Mouse (Mus musculus) ovary, postnatal 14 days (tissue): ENCODE data around the gene Dnaaf2.
"Not testable (repeated sequence)": the region's sequence is repeated elsewhere in the genome, so short reads cannot be mapped to it uniquely, and the experiment has no call there.

Experiments
- DNase-seq: peaks from one replicate; pipeline ENCODE4 v3.0.0; 2022; ENCODE audit warnings: low spot score

The Dnaaf2 gene

DNA sequence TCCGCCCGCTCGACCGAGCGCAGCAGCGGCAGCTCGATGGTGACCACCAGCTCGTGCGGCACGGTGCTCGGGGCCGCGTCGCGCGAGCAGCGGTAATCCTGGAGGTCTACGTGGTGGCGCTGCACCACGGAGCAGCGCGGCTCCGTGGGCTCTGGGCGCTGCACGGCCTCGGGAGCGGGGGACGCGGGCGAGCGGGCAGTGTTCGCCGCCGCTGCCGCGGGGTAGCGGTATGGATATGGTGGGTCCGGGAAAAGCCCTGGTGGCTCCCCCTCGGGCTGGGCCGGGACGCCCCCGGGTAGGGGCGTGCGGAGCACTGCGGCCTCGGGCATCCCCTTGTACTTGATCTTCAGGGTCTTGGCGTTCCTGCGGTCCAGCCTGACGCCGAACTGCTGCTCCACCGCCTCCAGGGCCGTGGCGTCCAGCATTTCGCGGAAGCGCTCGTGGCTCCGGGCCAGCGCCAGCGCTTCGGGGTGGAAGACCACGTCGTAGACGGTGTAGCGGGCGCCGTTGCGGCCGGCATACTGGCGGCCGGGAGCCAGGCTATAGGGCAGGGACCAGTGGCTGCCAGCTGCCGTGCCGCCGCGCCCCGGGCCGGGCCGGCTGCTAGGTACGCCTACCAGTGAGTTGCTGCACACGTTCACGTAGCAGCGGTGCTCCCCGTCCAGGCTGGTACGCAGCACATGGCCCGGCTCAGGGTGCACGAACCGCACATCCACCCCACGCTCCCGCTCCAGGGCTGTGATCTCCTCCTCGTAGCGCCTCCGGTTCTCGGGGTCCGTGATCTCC lies 658 bp downstream of the Dnaaf2 start:
- DNase-seq = peak; percentile 46

DNA sequence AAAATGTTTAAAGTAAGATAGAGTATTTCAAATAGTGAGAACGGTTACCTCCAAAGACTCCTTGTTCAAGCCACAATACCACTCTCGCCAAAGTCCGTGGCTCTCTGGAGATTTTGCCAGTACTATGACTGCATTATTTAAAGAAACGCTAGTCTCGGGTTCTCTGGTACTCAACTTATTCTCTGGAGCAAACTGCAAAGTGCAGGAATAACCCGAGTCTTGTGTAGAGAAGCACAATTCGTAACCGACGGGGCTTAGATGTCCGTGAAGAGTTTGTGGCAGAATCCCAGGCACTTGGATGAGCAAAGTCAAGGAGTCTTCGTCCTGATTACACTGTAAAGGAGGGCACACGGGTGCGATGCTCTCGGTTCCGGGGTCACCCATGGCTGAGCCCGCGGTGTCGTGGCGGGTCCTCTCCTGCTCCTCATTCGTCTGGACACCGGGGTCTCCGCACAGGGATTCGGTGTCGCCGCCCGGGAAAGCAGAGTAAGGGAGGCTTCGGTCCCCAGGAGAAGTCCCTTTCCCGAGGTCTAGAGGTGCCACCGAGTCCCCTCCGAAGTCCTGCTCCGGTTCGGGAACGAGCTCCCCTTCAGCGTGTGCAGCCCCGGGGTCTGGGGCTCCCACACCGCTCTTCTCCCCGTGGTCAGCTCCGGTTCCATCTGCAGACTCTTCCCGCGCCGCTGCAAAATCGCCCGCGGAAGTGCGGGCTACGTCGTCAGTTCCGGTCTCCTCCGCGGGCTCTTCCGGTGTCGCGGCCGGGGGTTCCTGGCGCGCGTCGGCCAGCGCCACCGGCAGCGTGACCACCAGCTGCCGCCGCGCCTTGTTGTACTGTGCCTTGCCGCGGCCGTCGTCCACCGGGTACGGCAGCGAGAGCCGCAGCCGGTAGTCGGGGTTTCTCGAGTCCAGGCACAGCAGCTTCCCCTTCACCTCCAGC lies 1.5 kb downstream of the Dnaaf2 start, which contains the start of gene Gm49383:
Gene Gm49383, minus strand, starts transcription at position 661 of the 934 bp plus-strand sequence.
- DNase-seq = peak; percentile 37

DNA sequence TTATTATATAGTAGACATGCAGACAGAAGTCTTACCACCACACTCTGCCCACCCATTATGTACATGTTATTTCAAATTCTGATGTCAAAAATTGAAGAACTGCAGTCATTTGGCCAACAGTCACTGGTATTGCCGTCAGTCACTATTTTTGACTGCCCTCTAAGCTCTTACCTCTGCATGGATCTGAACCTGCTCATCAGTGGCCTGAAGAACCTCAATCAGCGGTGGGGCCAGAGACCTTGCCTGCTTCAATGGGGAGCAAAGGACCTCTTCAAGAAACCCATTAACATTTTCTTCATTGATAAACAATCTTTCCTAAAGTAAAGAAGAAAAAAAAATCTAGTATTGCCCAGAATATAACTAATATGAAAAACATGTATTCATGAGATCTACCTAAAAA lies 5.6 kb downstream of the Dnaaf2 start:
- DNase-seq = no peak

DNA sequence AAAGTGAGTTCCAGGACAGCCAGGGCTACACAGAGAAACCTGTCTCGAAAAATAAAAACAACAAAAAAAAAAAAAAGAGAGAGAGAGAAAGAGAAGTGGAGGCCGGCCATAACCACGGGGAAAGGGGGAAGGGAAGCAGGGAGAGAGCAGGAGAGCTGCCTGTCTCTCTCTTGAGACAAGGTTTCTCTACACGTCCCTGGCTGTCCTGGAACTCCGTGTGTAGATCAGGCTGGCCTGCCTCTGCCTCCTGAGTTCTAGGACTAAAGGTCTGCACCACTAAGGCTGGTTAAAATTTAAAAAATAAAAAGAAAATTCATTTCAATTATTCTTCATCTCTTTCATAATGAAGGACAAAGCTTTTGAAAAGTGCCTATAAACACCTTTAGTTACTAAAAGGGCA lies 6.8 kb downstream of the Dnaaf2 start:
- DNase-seq = no peak

DNA sequence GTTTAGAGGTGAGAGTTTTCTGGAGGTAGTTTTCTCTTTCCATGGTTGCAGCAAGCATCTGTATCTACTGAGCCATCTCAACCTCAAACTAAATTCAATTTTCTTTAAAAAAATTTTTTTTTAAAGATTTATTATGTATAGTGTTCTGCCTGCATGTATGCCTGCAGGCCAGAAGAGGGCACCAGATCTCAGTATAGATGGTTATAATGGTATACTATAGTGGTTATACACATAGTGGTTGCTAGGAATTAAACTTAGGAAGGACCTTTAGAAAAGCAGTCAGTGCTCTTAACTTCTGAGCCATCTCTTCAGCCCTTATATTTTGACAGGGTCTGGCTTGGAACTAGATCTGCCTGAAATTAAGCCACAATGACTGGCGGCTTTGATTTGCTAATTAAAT lies 7.7 kb downstream of the Dnaaf2 start:
- no peak for DNase-seq

GRCm38 (mm10) chr12:69190074-69190473 lies 8.2 kb downstream of the Dnaaf2 start:
- DNase-seq = no peak

DNA sequence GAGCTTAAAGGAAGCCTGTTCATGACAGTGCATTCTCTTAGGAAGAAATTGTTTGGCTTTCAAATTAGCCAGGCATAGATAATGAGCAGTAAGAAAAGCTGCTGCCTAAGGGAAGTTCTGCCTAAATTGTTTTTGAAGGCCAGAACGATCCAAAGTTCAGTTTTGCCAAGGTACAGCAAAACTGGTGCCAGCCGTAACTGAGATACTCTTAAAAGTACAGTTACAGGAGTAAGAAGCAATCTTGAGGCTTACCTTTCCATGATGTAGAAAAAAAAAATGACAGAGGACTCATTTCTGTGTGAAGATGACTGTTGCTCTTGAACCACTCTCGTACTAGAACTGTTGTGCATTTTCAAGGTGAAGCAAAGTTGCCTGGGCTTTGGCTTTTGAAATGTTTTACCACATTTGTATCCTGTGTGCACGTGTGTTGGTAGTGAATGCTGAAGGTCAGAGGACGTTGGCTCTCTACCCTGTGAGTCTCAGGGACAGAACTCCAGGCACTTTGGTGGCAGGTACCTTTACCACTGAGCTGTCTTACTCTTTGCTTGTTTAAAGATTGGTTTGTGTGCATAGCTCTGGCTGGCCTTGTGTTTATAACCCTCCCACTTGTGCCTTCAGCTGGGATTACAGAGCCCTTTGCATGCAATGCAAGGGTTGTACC lies 11.3 kb downstream of the Dnaaf2 start:
- no peak for DNase-seq

- no peak for DNase-seq
Observed at GRCm38 (mm10) chr12:69185371-69185770, 12.9 kb downstream of the Dnaaf2 start.

DNA sequence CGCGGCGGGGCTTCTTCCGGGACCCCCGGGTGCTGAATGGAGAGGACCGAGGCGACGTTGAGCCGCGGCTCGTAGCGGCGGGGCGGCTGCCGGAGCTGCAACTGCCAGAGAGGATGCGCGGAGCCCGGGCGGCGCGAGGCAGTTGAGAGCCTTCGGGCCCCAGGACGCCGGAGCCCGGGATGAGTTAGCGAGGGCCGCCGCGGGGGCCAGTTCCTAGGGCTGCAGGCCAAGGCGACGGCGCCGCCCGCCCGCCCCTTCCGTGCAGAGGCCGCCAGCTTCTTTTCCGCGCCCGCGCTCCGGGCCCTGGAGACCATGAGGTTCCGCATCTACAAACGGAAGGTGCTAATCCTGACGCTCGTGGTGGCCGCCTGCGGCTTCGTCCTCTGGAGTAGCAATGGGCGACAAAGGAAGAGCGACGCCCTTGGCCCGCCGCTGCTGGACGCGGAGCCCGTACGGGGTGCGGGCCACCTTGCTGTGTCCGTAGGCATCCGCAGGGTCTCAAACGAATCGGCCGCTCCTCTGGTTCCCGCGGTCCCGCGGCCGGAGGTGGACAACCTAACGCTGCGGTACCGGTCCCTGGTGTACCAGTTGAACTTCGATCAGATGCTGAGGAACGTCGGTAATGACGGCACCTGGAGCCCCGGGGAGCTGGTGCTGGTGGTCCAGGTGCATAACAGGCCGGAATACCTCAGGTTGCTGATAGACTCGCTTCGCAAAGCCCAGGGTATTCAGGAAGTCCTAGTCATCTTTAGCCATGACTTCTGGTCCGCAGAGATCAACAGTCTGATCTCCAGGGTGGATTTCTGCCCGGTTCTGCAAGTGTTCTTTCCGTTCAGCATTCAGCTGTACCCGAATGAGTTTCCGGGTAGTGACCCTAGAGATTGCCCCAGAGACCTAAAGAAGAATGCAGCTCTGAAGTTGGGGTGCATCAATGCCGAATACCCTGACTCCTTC lies 13.6 kb downstream of the Dnaaf2 start:
- peak; percentile 32 for DNase-seq

DNA sequence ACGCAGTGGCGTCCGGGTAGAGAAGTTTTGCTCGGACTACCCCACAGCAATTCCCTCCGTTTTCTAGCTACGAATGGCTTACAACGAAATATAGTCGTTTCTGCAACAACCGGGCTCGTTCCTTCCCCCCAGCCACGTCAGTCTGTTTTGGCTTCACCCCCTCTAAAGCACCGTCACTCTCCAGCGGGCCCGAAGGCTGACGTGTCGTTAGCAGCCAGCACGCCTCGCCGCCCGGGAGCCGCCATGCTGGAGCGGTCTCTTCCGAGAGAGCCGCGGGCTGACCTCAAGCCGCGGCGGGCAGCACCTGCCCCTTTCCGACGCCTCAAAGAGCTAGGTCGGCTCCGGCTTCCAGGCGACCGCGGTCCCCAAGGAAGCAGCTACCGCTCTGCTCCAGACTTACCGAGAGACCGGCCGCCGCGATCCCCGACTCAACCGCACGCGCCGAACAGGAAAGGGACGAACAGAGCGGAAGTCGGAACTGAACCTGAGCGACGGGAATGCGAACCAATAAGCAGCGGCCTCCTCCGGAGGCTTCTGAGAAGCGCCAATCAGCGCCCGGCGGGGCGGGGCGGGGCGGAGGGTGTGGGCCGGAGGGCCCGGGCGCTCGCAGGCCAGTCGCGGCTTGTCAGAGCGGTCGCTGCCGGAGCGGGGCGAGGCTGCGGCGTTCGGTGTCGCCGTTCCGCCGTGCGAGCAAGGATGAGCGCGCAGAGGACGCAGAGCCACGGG lies 14.5 kb downstream of the Dnaaf2 start, which contains the start of the genes Rpl36al and Mgat2:
Gene Rpl36al, minus strand, starts transcription at position 501 of the 726 bp plus-strand sequence.
Gene Mgat2, plus strand, starts transcription at position 575 of the 726 bp plus-strand sequence.
- DNase-seq = peak; percentile 98

DNA sequence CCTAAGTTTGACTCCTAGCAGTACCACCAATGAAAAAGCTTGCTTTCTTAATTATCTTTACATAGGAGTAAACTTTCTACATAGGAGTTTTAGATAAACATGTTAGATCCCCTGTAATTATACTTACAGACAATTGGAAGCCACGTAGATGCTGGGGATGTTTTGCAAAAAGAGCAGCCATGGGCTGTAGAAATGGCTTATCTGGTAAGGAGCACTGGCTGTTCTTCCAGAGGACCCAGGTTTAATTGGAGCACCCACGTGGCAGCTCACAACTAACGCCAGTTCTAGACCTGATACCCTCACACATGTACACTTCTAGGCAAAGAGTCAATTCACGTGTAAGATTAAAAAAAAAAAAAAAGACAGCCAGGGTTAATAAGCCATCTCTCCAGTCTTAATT lies 16.4 kb downstream of the Dnaaf2 start:
- no peak for DNase-seq

DNA sequence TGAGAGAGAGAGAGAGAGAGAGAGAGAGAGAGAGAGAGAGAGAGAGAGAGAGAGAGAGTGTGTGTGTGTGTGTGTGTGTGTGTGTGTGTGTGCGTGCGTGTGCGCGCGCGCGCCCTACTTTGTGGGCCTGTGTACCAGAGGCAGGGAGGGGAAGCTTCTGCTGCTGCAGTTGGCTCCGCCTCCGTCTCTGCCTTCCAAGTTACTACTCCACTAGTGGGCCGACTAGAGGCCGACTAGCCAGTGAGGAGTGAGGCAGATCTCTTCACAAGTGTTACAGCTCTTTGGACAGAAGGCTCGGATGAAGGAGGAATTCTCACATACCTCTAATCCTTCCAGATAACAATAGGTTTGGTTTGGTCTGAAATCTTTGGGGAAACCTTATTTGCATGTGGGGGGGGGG lies 18.9 kb downstream of the Dnaaf2 start:
- DNase-seq = no peak

- no peak for DNase-seq
Observed at GRCm38 (mm10) chr12:69177526-69177925, 20.7 kb downstream of the Dnaaf2 start.

GRCm38 (mm10) chr12:69175975-69176374 lies 22.3 kb downstream of the Dnaaf2 start:
- no peak for DNase-seq

DNA sequence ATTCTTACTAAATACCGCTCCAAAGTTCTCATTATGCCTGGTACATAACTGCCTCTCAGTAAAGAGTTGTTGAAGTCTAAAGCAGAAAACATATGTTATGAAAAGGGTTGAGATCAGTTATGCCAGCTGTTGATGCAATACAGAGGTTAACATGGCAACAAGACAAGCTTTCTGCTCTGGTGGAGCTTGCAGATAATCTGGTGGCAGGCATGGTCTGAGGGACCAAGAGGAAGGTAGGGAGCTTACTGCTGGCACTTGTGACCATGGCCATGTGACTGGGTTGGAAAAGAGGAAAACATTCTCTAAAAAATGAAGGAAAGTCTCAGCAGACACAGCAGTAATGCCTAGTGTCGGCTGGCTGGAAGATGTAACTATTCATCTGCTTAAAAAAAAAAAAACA lies 26.9 kb downstream of the Dnaaf2 start:
- DNase-seq = no peak

GRCm38 (mm10) chr12:69168461-69169106 lies 29.6 kb downstream of the Dnaaf2 start, which contains the start of gene Lrr1:
Gene Lrr1, plus strand, starts transcription at chr12:69168814.
- peak; percentile 81 for DNase-seq

- DNase-seq = no peak
Observed at GRCm38 (mm10) chr12:69167656-69168460, 30.4 kb downstream of the Dnaaf2 start.

GRCm38 (mm10) chr12:69166861-69167581 lies 31.2 kb downstream of the Dnaaf2 start:
- DNase-seq = not testable (repeated sequence)
